Mouse (Mus musculus) C2C12 (cell line): ENCODE measurements at regions not wholly inside any gene's neighbourhood (a gene's known extent, or its start where the extent isn't known, plus 50 kb on each side); places are given as distances from the start of the nearest gene placed in this dataset.

Experiments used
- H3K27me3 ChIP-seq: one replicate; pipeline ENCODE4 v1.6.1; 2011; ENCODE audit not compliant: control insufficient read depth, insufficient read depth, insufficient read length
- H3K36me3 ChIP-seq: one replicate; pipeline ENCODE4 v1.6.1; 2011; ENCODE audit not compliant: control insufficient read depth, insufficient read depth
- H3K4me3 ChIP-seq: one replicate; pipeline ENCODE4 v1.5.1; 2011; ENCODE audit warnings: mild to moderate bottlenecking, control low read depth; ENCODE audit not compliant: poor library complexity, insufficient read depth, severe bottlenecking
- H3K79me2 ChIP-seq: one replicate; pipeline ENCODE4 v1.6.1; 2011; ENCODE audit not compliant: control insufficient read depth, insufficient read depth
- H3K79me3 ChIP-seq: one replicate; pipeline ENCODE4 v1.6.1; 2011; ENCODE audit warnings: low read depth, control low read depth
- H3ac ChIP-seq: one replicate; pipeline ENCODE3; 2011; ENCODE audit warnings: low read depth; ENCODE audit not compliant: control insufficient read depth, insufficient read length
- CEBPB ChIP-seq: IDR thresholded peaks from one replicate; pipeline ENCODE4 v1.6.1; 2011; ENCODE audit warnings: low read depth, mild to moderate bottlenecking, control low read depth, moderate library complexity
- CTCF ChIP-seq: IDR thresholded peaks from one replicate; pipeline ENCODE4 v1.5.1; 2011; ENCODE audit not compliant: control insufficient read depth, insufficient read depth, insufficient read length
- FOSL1 ChIP-seq: IDR thresholded peaks from one replicate; pipeline ENCODE4 v1.8.0; 2011; ENCODE audit warnings: mild to moderate bottlenecking, low read length; ENCODE audit not compliant: poor library complexity, insufficient read depth, severe bottlenecking
- MAX ChIP-seq: IDR thresholded peaks from one replicate; pipeline ENCODE4 v1.6.1; 2011; ENCODE audit warnings: mild to moderate bottlenecking, control low read depth
- MYOD1 ChIP-seq: IDR thresholded peaks from one replicate; pipeline ENCODE4 v1.6.1; 2011; ENCODE audit warnings: low read depth; ENCODE audit not compliant: control insufficient read depth, insufficient read length
- MYOG ChIP-seq: IDR thresholded peaks from one replicate; pipeline ENCODE4 v1.6.1; 2011; ENCODE audit not compliant: control insufficient read depth, insufficient read length; ENCODE audit errors: extremely low read depth
- USF1 ChIP-seq: IDR thresholded peaks from one replicate; pipeline ENCODE4 v1.6.1; 2011; ENCODE audit warnings: low read depth, mild to moderate bottlenecking, control low read depth, moderate library complexity

GRCm38 (mm10) chr10:96496700-96497099, 120.1 kb upstream of the Btg1 start:
- TF ChIP-seq MYOG (no peak), MYOD1 (no peak), MAX (no peak), CEBPB (no peak), USF1 (no peak), CTCF (no peak), FOSL1 (no peak)
- no peaks in the 10 kb centered on the region for H3K79me2 ChIP-seq
- no peaks in the 10 kb centered on the region for H3K27me3 ChIP-seq
- H3K36me3 ChIP-seq, result no peaks in the 10 kb centered on the region
- H3K79me3 ChIP-seq, result no peaks in the 10 kb centered on the region
- no peak overlapping the region for H3ac ChIP-seq
- H3K4me3 ChIP-seq, result no peak overlapping the region

GRCm38 (mm10) chr10:96497482-96497881, 119.3 kb upstream of the Btg1 start:
- Histone ChIP-seq H3K79me2 (no peaks in the 10 kb centered on the region), H3K36me3 (no peaks in the 10 kb centered on the region), H3K79me3 (no peaks in the 10 kb centered on the region), H3K4me3 (no peak overlapping the region), H3ac (no peak overlapping the region), H3K27me3 (no peaks in the 10 kb centered on the region)
- no peak for TF ChIP-seq USF1
- TF ChIP-seq CEBPB, result no peak
- TF ChIP-seq MYOD1, result no peak
- no peak for TF ChIP-seq CTCF

- H3ac ChIP-seq, result no peak overlapping the region
- H3K4me3 ChIP-seq, result no peak overlapping the region
- H3K27me3 ChIP-seq, result no peaks in the 10 kb centered on the region
- H3K79me2 ChIP-seq, result no peaks in the 10 kb centered on the region
- no peak for TF ChIP-seq MYOG
- H3K79me3 ChIP-seq, result no peaks in the 10 kb centered on the region
- H3K36me3 ChIP-seq, result no peaks in the 10 kb centered on the region
These were observed 117.5 kb upstream of the Btg1 start for GRCm38 (mm10) chr10:96499274-96499673.

- no peak overlapping the region for H3ac ChIP-seq
- no peak for TF ChIP-seq FOSL1
- TF ChIP-seq MYOG, result no peak
- TF ChIP-seq CTCF, result no peak
- TF ChIP-seq CEBPB, result no peak
- TF ChIP-seq MYOD1, result no peak
- no peak for TF ChIP-seq USF1
- no peak for TF ChIP-seq MAX
These were observed 114.6 kb upstream of the Btg1 start for GRCm38 (mm10) chr10:96502090-96502728.

GRCm38 (mm10) chr10:96502736-96503135, 114.1 kb upstream of the Btg1 start:
- H3K79me2 ChIP-seq, result no peaks in the 10 kb centered on the region
- no peaks in the 10 kb centered on the region for H3K36me3 ChIP-seq
- no peaks in the 10 kb centered on the region for H3K79me3 ChIP-seq
- H3K4me3 ChIP-seq, result no peak overlapping the region
- H3K27me3 ChIP-seq, result no peaks in the 10 kb centered on the region
- TF ChIP-seq MYOG (no peak), MAX (no peak), CTCF (no peak), FOSL1 (no peak), USF1 (no peak), CEBPB (no peak), MYOD1 (no peak)
- H3ac ChIP-seq, result no peak overlapping the region

More at GRCm38 (mm10) chr10:96502090-96502728, 114.6 kb upstream of the Btg1 start:
- Histone ChIP-seq H3K4me3 (no peak overlapping the region), H3K27me3 (no peaks in the 10 kb centered on the region), H3K79me3 (no peaks in the 10 kb centered on the region), H3K79me2 (no peaks in the 10 kb centered on the region), H3K36me3 (no peaks in the 10 kb centered on the region)

GRCm38 (mm10) chr10:96504340-96504739, 112.5 kb upstream of the Btg1 start:
- Histone ChIP-seq H3K79me3 (no peaks in the 10 kb centered on the region), H3K36me3 (no peaks in the 10 kb centered on the region), H3K4me3 (no peak overlapping the region), H3ac (no peak overlapping the region), H3K79me2 (no peaks in the 10 kb centered on the region), H3K27me3 (no peaks in the 10 kb centered on the region)
- peak; percentile 33 for TF ChIP-seq MAX
- TF ChIP-seq CEBPB, result no peak
- peak; percentile 4 for TF ChIP-seq FOSL1
- no peak for TF ChIP-seq MYOD1
